15 mouse cellular contexts compared by ENCODE assay signal in genomic region chr10:122819808-122820207, GRCm38 (mm10).
"Had no signal": no experiment of that assay in that cellular context is flagged by ENCODE, and none has a peak within 500 bp of the region (broad histone marks: within the 10 kb centered on the region; RNA-seq: fewer than 3 reads in every experiment).

No protein-coding gene starts in this region.

- ATAC-seq: forebrain, embryonic 13.5 days; forebrain, embryonic 14.5 days; forebrain, embryonic 15.5 days; forebrain, embryonic 16.5 days; forebrain, postnatal 0 days had no signal

- DNase-seq: cerebellum, adult 9-10 months; cerebellum, adult 9-11 months; embryo, embryonic 11 days; forebrain, postnatal 0 days; gastrocnemius, adult 2 months; gastrocnemius, postnatal 10 days; gastrocnemius, postnatal 14 days; gastrocnemius, postnatal 25 days; gastrocnemius, postnatal 36 days; heart, adult 18-20 months; heart, adult 2 months had no signal
